Mouse (Mus musculus) liver, embryonic 11.5 days (tissue): ENCODE results near the gene Ap1s1. TPM values are rescaled to one million over a fixed set of nuclear protein-coding genes. Genes with fewer than 3 reads are reported as not detected.

ENCODE experiments used
- ATAC-seq: fragments of 200-750 bp; cut with Nextera tagmentation; replicated peaks from 2 replicates; pipeline ENCODE4 v1.8.0; 2017; ENCODE audit warnings: moderate number of reproducible peaks, mild to moderate bottlenecking, moderate TSS enrichment, moderate library complexity; ENCODE audit not compliant: low FRiP score
- DNase-seq: peaks from one replicate; pipeline ENCODE4 v3.0.0-alpha.2; 2017; ENCODE audit warnings: low spot score
- H3K27ac ChIP-seq: fragments of 300-500 bp; sonication (generic); 2 replicates; pipeline ENCODE4 v1.5.1; 2014; ENCODE audit warnings: mild to moderate bottlenecking, low read depth, low read length, control low read depth
- H3K27me3 ChIP-seq: fragments of 300-500 bp; sonication (generic); replicated peaks from 2 replicates; pipeline ENCODE4 v1.6.1; 2014; ENCODE audit warnings: low read length, mixed read lengths; ENCODE audit not compliant: control insufficient read depth, insufficient read depth
- H3K36me3 ChIP-seq: fragments of 300-500 bp; sonication (generic); 2 replicates; pipeline ENCODE4 v1.6.1; 2014; ENCODE audit warnings: mild to moderate bottlenecking, low read length, moderate library complexity, mixed read lengths; ENCODE audit not compliant: control insufficient read depth, insufficient read depth
- H3K4me1 ChIP-seq: fragments of 300-500 bp; sonication (generic); replicated peaks from 2 replicates; pipeline ENCODE4 v1.6.1; 2014; ENCODE audit warnings: low read length, mixed read lengths; ENCODE audit not compliant: control insufficient read depth, insufficient read depth
- H3K4me2 ChIP-seq: fragments of 300-500 bp; sonication (generic); 2 replicates; pipeline ENCODE4 v1.6.1; 2014; ENCODE audit warnings: mild to moderate bottlenecking, control low read depth, moderate library complexity
- H3K4me3 ChIP-seq: fragments of 300-500 bp; sonication (generic); 2 replicates; pipeline ENCODE4 v1.5.1; 2014; ENCODE audit warnings: low read depth, low read length, control low read depth
- H3K9ac ChIP-seq: fragments of 300-500 bp; sonication (generic); 2 replicates; pipeline ENCODE4 v1.6.1; 2014; ENCODE audit warnings: low read depth, low read length, control low read depth
- H3K9me3 ChIP-seq: fragments of 300-500 bp; sonication (generic); 2 replicates; pipeline ENCODE4 v1.6.1; 2016; ENCODE audit warnings: low read length, inconsistent platforms, mixed read lengths; ENCODE audit not compliant: control insufficient read depth
- WGBS: fragments of 180-500 bp; shearing (Covaris S2); extraction: QIAGEN DNeasy Blood & Tissue Kit; methylation state at CpG from one replicate; pipeline ENCODE4 v1.1.7; 2014; 5-methylcytosine and 5-hydroxymethylcytosine counted together
- microRNA counts: library from miRNA; unstranded; fragments of <30 nt; microRNA quantifications from one replicate; lab custom pipeline; 2015
- microRNA-seq: library from miRNA; unstranded; fragments of <30 nt; microRNA quantifications from one replicate; pipeline ENCODE4, GENCODE M21; 2017; ENCODE audit warnings: borderline number of aligned reads
- polyA plus RNA-seq: library from polyadenylated mRNA; unstranded; fragments of >200 nt; fragmentation: Nextera tagmentation; extraction: Ambion mirVana; gene quantifications from 2 replicates; pipeline ENCODE4 v1.2.1, GENCODE M21; 2014

The Ap1s1 gene
- polyA plus RNA-seq, 1 experiment from 2014 or later, result 163 TPM

DNA sequence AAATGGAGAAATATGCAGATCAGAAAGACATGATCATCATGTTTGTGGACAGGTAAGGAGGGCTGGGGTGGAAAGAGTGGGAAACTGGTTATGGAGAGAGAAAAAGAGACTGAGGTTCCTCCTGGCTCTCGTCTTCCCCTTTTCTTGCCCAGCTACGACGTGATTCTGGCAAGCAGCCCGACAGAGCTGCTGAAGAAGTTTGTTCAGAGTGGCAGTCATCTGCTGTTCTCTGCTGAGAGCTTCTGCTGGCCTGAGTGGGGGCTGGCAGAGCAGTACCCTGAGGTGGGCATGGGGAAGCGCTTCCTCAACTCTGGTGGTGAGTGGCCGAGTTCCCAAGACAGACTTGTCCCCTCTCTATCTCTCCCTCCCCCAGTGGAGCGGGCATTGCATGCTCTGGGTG, 57.5 kb downstream of the Ap1s1 start:
- Histone ChIP-seq H3K9me3 (no peaks in the 10 kb centered on the region), H3K27me3 (no peaks in the 10 kb centered on the region), H3K27ac (no peak overlapping the region), H3K36me3 (peaks cover 27% of the 10 kb centered on the region), H3K4me3 (peak overlapping the region; percentile 77), H3K4me2 (peak overlapping the region; percentile 86), H3K9ac (peak overlapping the region; percentile 85), H3K4me1 (peaks cover 6% of the 10 kb centered on the region; the same call in 1 of the 2 replicates)
- DNase-seq (no peak), ATAC-seq (no peak)
- WGBS, result 71% methylated on average over 7 of the region's 7 CpGs

DNA sequence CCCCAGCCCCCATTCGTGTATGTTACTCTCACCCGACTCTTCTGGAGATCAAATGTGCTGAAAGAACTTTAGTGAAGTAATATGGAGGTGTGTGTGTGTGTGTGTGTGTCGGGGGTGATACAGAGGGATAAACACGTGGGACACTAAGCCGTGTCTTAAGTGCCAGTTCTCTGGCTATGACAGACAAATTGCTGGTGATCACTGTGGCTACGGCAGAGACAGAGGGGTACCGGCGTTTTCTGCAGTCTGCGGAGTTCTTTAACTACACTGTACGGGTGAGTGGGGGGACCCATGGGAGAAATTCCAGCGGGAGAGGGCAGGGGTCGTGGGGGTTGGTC, 58.0 kb downstream of the Ap1s1 start, which contains the start of gene Znhit1:
Gene Znhit1 (minus strand): TSS at position 88 of the 338 bp plus-strand sequence.
- Histone ChIP-seq H3K27me3 (no peaks in the 10 kb centered on the region), H3K27ac (peak within 1 kb of the TSS; percentile 85), H3K4me1 (peaks cover 6% of the 10 kb centered on the region; the same call in 1 of the 2 replicates), H3K9ac (peak within 1 kb of the TSS; percentile 85), H3K36me3 (peaks cover 24% of the 10 kb centered on the region), H3K4me3 (peak within 1 kb of the TSS; percentile 77), H3K4me2 (peak within 1 kb of the TSS; percentile 86), H3K9me3 (no peaks in the 10 kb centered on the region)
- DNase-seq (no peak), ATAC-seq (peak; percentile 1; the same call in 1 of the 2 replicates)
- 9% methylated on average over 12 of the region's 12 CpGs for WGBS

DNA sequence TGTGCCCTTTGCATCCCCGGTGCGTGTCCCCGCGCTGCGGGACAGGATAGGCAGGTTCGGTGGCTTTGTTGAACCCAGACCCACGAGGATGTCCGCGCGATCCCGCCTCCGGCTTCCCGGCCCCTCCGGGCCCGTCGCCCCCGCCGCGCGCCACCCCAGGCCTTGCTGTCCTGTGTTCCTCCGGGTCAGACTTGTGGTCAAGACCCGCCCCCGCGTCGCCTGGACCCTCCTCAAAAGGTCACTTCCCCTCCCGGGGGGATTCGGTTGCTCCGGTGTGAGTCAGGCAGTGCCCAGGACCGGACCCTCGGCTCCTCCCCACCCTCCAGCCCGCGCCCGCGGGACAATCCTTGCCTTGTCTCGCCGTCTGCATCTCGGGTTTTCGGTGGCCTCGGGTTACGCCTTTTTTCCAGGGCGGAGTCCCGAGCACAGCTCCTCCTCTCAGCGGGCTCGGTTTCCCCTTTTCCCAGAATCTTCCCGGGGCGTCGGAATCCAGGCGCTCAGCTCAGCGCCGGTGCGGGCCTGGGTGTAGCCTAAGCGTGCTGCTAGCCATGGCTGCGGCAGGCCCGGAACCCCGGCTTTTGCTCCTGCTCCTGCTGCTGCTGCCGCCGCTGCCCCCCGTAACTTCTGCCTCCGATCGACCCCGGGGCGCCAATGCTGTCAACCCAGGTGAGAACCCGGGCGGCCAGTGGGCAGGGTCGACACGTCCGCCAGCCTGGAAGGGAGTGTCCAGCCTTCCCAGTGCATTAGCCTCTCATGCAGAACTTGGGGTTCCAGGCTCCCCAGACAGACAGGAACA, 58.6 kb downstream of the Ap1s1 start:
- peak; percentile 59 for ATAC-seq
- H3K36me3 ChIP-seq, result peaks cover 24% of the 10 kb centered on the region
- H3K4me1 ChIP-seq, result peaks cover 6% of the 10 kb centered on the region; the same call in 1 of the 2 replicates
- WGBS, result under 1% methylated on average over 67 of the region's 67 CpGs
- peak overlapping the region; percentile 85 for H3K9ac ChIP-seq
- DNase-seq, result peak; percentile 81
- H3K27me3 ChIP-seq, result no peaks in the 10 kb centered on the region
- H3K4me3 ChIP-seq, result peak overlapping the region; percentile 77
- no peaks in the 10 kb centered on the region for H3K9me3 ChIP-seq
- H3K27ac ChIP-seq, result peak overlapping the region; percentile 85
- H3K4me2 ChIP-seq, result peak overlapping the region; percentile 86

DNA sequence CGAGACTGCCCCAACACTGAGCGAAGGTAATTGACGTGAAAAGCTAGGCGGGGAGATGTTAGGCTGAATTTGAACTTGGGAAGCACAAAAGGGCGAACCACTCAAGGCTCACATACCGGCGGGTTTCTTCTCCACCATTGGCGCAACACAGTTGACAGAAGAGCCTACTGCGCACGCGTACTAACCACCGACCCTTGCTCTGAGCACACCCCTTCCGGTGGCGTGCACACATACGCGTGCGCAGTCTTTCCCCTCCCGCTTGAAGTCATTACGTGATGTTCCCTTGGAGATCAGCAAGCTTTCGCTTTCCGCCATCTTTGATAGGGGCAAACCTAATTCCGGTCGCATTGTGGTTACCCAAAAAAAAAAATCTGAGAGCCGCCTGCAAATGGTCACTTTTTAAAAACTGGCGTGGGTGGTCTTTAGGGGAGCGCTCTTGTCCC, 59.2 kb downstream of the Ap1s1 start, which contains the start of gene Plod3:
Gene Plod3 (plus strand): TSS at position 325 of the 443 bp plus-strand sequence.
- H3K4me3 ChIP-seq, result peak within 1 kb of the TSS; percentile 77
- peaks cover 6% of the 10 kb centered on the region; the same call in 1 of the 2 replicates for H3K4me1 ChIP-seq
- H3K27me3 ChIP-seq, result no peaks in the 10 kb centered on the region
- peaks cover 22% of the 10 kb centered on the region for H3K36me3 ChIP-seq
- WGBS, result 0% methylated on average over 26 of the region's 26 CpGs
- H3K27ac ChIP-seq, result peak within 1 kb of the TSS; percentile 85
- peak within 1 kb of the TSS; percentile 85 for H3K9ac ChIP-seq
- peak within 1 kb of the TSS; percentile 86 for H3K4me2 ChIP-seq
- ATAC-seq, result peak; percentile 91
- no peaks in the 10 kb centered on the region for H3K9me3 ChIP-seq
- peak; percentile 90 for DNase-seq

MicroRNAs encoded within 50 kb of the gene (microRNA counts, 519-probe panel; counts per million panel counts)
- microRNA mmu-miR-702 (lab: Ali Mortazavi, UCI), result not detected

Small RNA genes lying within 50 kb of the gene (microRNA-seq; reads per million reads assigned to microRNA genes)
- 106 reads per million, percentile 49 among the genes with 10 or more reads in this experiment for gene Mir702

Other genes starting within 250 kb of the Ap1s1 start
- 9.1 and 9.8 TPM in 2 replicates for gene Col26a1, start 162.9 kb downstream of the Ap1s1 start, polyA plus RNA-seq
- gene Ift22, start 138.0 kb downstream of the Ap1s1 start, polyA plus RNA-seq, result 28.5 and 32.4 TPM in 2 replicates
- gene Fis1, start 92.9 kb downstream of the Ap1s1 start, polyA plus RNA-seq, result 241 and 251 TPM in 2 replicates
- 2.5 and 2.8 TPM in 2 replicates for gene Cldn15, start 79.5 kb downstream of the Ap1s1 start, polyA plus RNA-seq
- 28.7 and 29.2 TPM in 2 replicates for gene Plod3, start 59.1 kb downstream of the Ap1s1 start, polyA plus RNA-seq
- gene Znhit1, start 58.1 kb downstream of the Ap1s1 start, polyA plus RNA-seq, result 93.8 and 97.2 TPM in 2 replicates
- gene Vgf, start 19.7 kb downstream of the Ap1s1 start, polyA plus RNA-seq, result 0.07 TPM in 1 of 2 replicates, not detected in the other
- gene Serpine1, start 26.1 kb upstream of the Ap1s1 start, polyA plus RNA-seq, result 0.09 and 0.15 TPM in 2 replicates
- 8.7 and 8.8 TPM in 2 replicates for gene Trim56, start 70.1 kb upstream of the Ap1s1 start, polyA plus RNA-seq
- gene Muc3, start 103.2 kb upstream of the Ap1s1 start, polyA plus RNA-seq, result not detected in 2 replicates
- 0.43 TPM in 1 of 2 replicates, not detected in the other for gene Muc3a, start 166.3 kb upstream of the Ap1s1 start, polyA plus RNA-seq
- 22.7 and 23.3 TPM in 2 replicates for gene Ache, start 241.4 kb upstream of the Ap1s1 start, polyA plus RNA-seq
- 13.3 and 13.5 TPM in 2 replicates for gene Ufsp1, start 248.5 kb upstream of the Ap1s1 start, polyA plus RNA-seq